Mouse (Mus musculus): ENCODE results near the gene Arpc1b.

GRCm38 (mm10) chr5:145149294-145149693, 35.3 kb downstream of the Arpc1b start:
- TF ChIP-seq POLR2A (IDR thresholded peaks at IDR 0.05; ENCODE audit: borderline replicate concordance, control insufficient read depth, low read depth, low read length) (no peak), CTCF (IDR thresholded peaks at IDR 0.05; ENCODE audit: control insufficient read depth, insufficient read depth, low read length) (no peak)
